Mouse (Mus musculus): ENCODE measurements around the gene Map3k6.

The Map3k6 gene

GRCm38 (mm10) chr4:133282656-133283055 lies 42.0 kb downstream of the Map3k6 start:
- DNase-seq (ENCODE audit: low spot score in 2 of 2), result no peak

GRCm38 (mm10) chr4:133285299-133285698 lies 44.7 kb downstream of the Map3k6 start:
- DNase-seq (ENCODE audit: low spot score in 2 of 2), result no peak

- no peak for DNase-seq (ENCODE audit: low spot score in 2 of 2)
These were observed 45.3 kb downstream of the Map3k6 start for GRCm38 (mm10) chr4:133285950-133286349.

- DNase-seq (ENCODE audit: low spot score in 2 of 2), result no peak
These were observed 46.0 kb downstream of the Map3k6 start for GRCm38 (mm10) chr4:133286476-133287077.

GRCm38 (mm10) chr4:133291255-133291654 lies 50.6 kb downstream of the Map3k6 start:
- no peak for DNase-seq (ENCODE audit: low spot score in 2 of 2)

GRCm38 (mm10) chr4:133292405-133292804 lies 51.8 kb downstream of the Map3k6 start:
- no peak for DNase-seq (ENCODE audit: low spot score in 2 of 2)

- DNase-seq (ENCODE audit: low spot score in 2 of 2), result no peak
These were observed 52.6 kb downstream of the Map3k6 start for GRCm38 (mm10) chr4:133292901-133293843.

GRCm38 (mm10) chr4:133294084-133294483 lies 53.5 kb downstream of the Map3k6 start:
- no peak for DNase-seq (ENCODE audit: low spot score in 2 of 2)

GRCm38 (mm10) chr4:133297360-133297759 lies 56.7 kb downstream of the Map3k6 start:
- no peak for DNase-seq (ENCODE audit: low spot score in 2 of 2)

GRCm38 (mm10) chr4:133297801-133298238 lies 57.2 kb downstream of the Map3k6 start:
- DNase-seq (ENCODE audit: low spot score in 2 of 2), result peak; percentile 83 to 85

GRCm38 (mm10) chr4:133298516-133299365 lies 58.1 kb downstream of the Map3k6 start:
- DNase-seq (ENCODE audit: low spot score in 2 of 2), result peak; percentile 86 to 90

GRCm38 (mm10) chr4:133299701-133300100 lies 59.1 kb downstream of the Map3k6 start:
- DNase-seq (ENCODE audit: low spot score in 2 of 2), result peak; percentile 61 to 73

- no peak for DNase-seq (ENCODE audit: low spot score in 2 of 2)
These were observed 59.8 kb downstream of the Map3k6 start for GRCm38 (mm10) chr4:133300421-133300820.

- DNase-seq (ENCODE audit: low spot score in 2 of 2), result peak; percentile 74 to 80
These were observed 61.2 kb downstream of the Map3k6 start for GRCm38 (mm10) chr4:133301802-133302201.

Measured in right cerebral cortex, adult 2 months (tissue).